Mouse (Mus musculus) G1E (cell line): ENCODE measurements around the gene Mpzl2.

ENCODE experiments used
- CTCF ChIP-seq: IDR thresholded peaks from 2 replicates; pipeline ENCODE4 v1.5.1; 2012; ENCODE audit warnings: low read depth, low read length, inconsistent platforms, mixed read lengths
- GATA1 ChIP-seq: IDR thresholded peaks from 2 replicates; pipeline ENCODE4 v1.6.1; 2012; ENCODE audit warnings: borderline replicate concordance, low read length, inconsistent platforms, mixed read lengths
- GATA2 ChIP-seq: IDR thresholded peaks from 2 replicates; pipeline ENCODE4 v1.6.1; 2012; ENCODE audit warnings: low read depth, low read length, inconsistent platforms, borderline replicate concordance
- POLR2AphosphoS5 ChIP-seq: IDR thresholded peaks from 2 replicates; pipeline ENCODE4 v1.6.1; 2012; ENCODE audit warnings: low read depth, low read length, inconsistent platforms; ENCODE audit not compliant: insufficient replicate concordance
- TAL1 ChIP-seq: conservative IDR thresholded peaks from 2 replicates; pipeline ENCODE4 v1.6.1; 2012; ENCODE audit warnings: low read depth, low read length, inconsistent platforms, mixed read lengths

DNA sequence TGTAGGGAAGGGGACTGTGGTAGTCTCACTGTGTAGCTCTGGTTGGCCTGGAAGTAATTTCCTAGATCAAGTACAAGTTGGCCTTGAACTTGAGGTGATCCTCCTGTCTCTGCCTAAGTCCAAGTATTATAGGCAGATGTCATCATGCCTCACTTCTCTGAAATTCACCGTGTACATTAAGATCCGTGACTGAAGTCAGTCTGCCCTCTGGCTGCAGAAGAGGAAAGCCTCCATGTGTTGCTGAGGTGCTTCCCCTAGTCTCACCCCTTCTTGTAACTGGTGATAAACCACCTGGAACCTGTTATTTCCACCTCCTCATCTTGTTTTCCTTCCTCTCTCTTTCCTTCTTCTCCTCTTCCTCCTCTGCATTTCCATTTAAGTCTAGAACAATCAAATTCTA is 24.7 kb upstream of the Mpzl2 start:
- TF ChIP-seq GATA1: no peak
- TF ChIP-seq CTCF: no peak
- no peak for TF ChIP-seq POLR2AphosphoS5
- TF ChIP-seq TAL1: no peak
- no peak for TF ChIP-seq GATA2
